Mouse (Mus musculus): ENCODE data around the gene Axin2.

The Axin2 gene

DNA sequence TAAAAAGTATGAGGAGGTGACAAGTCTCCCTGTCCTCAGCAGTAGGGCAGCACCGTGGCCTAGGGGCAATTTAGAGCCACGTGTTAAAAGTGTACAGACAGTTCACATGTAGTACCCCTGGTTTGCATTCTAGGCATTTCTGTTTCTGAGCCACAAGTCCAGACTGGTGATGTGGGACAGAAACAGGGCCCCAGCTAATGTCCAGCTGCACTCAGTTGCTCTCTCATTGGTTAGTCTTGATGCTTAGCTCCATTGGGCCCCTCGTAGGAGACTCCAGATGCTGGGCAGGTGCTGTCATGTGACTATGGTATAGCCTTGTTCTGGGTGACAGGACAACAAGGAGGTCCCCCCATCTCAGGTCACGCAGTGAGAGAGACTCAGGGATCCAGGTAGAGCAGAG is 9.0 kb downstream of the Axin2 start:
- no peak for DNase-seq (ENCODE audit: low spot score)

DNA sequence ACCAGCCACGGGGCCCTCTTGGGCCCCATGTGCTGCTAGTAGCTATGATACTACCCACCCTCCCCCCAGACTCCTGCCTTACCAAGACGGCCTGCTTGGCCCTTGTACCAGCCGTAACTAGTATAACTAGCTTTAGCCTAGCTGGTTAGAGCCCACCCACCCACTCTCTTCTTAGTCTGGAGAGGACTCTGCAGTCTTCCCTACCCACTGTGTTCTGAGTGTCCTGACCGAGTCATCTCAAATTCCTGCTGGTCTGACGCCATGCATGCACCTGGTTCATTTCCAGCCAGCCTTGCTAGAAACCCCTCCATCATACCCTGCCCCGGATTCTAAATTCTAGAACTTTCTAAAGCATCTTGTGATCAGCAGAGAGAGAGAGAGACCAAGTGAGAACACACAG is 9.6 kb downstream of the Axin2 start:
- DNase-seq (ENCODE audit: low spot score), result no peak

GRCm38 (mm10) chr11:108930612-108931011 is 10.5 kb downstream of the Axin2 start:
- no peak for DNase-seq (ENCODE audit: low spot score)

- DNase-seq (ENCODE audit: low spot score), result peak; percentile 69
Measured at GRCm38 (mm10) chr11:108933835-108934234, 13.7 kb downstream of the Axin2 start.

GRCm38 (mm10) chr11:108935128-108935868 is 15.1 kb downstream of the Axin2 start:
- no peak for DNase-seq (ENCODE audit: low spot score)

DNA sequence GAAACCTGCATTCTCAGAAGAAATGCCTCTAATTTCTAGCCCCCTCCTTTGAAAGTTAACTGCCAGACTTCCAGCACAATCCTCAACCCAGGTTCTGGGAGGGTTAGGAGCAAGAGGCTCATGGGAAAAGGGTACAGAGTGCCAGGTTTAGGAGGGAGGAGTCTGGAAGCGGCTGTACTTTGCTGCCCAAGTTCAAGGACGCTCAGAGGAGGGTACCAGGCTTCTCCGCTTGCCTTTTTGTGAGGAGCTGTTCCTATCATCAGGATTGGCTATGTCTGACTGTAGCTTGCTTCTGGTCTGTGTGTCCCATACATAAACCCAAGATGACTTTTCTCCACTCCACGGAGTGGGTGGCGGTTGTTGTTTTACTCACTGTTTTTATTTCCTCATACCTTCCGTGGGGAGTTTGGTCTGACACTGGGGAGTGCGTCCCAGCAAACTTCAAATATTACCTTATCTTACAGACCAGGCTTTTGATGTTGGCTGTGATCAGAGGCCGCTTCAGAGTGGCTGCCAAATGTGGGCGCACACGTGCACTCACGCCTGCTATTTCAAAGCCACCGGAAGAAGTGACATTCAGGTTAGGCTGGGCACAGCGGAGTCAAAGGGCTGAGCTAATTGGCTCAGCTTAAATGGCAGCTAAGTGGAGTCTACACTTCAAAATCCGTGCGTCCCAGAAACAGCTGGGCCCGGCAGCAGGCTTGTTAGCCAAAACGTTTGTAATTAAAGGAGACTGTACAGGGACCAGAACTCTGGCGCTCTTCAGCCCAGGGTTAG is 16.1 kb downstream of the Axin2 start:
- DNase-seq (ENCODE audit: low spot score), result peak; percentile 54

DNA sequence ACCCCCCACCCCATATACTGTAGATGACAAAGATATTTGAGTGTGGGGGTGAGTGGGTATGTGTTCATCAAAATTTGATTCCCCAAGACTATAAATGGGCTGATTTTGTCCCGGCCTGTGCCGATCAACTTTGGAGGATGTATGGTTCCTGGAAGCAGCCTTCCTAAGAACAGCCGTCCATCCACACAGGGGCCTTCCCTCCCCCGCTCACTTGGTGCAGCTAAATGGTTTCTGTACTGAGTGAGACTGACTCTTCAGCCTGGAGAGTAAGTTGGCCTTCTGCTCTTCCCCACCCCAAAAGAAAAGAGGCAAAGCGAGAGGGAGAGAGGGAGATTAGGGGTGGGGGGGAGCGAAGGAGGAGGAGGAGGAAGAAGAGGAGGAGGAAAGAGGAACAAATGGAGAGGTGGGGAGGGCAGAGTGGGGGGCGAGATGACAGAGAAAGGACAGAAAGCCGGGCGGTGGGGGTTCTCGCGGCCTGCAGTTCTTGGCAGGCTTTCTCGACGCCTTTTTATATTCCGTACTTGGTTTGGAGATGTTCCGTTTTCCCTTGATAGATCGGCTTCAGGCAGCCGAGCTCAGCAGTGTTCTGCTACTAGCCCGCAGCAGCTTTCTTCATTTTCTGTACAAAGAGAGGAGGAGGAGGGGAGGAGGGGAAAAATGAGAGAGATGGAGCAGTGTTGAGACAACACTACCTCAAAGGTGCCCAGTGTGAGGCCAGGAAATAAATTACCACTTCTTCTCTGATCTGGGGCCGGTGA is 20.7 kb downstream of the Axin2 start:
- no peak for DNase-seq (ENCODE audit: low spot score)

DNA sequence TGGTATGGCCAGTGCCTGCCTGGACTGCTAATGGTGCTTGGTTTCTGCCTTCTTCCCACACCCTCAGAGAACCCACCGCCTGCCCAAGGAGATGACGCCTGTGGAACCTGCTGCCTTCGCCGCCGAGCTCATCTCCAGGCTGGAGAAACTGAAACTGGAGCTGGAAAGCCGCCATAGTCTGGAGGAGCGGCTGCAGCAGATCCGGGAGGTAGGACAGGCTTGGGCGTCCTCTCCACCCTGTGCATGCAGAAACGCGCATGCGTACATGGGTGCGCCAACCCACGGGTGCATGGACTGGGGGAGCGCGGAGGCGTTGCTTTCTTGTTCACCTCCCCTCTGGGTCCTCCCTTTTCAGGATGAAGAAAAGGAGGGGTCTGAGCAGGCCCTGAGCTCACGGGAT is 21.7 kb downstream of the Axin2 start:
- DNase-seq (ENCODE audit: low spot score), result peak; percentile 55

DNA sequence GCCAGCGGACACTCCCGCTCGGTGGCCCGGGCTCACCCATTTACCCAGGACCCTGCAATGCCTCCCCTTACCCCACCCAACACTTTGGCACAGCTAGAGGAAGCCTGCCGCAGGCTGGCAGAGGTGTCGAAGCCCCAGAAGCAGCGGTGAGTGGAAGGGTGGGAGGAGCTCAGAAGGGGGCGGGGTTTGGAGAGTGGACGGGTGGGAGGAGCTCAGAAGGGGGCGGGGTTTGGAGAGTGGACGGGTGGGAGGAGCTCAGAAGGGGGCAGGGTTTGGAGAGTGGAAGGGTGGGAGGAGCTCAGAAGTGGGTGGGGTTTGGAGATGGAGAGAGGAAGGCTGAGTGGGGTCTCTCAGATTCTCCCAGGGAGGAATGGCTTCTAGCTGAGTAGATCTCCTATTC is 23.6 kb downstream of the Axin2 start:
- DNase-seq (ENCODE audit: low spot score), result no peak

DNA sequence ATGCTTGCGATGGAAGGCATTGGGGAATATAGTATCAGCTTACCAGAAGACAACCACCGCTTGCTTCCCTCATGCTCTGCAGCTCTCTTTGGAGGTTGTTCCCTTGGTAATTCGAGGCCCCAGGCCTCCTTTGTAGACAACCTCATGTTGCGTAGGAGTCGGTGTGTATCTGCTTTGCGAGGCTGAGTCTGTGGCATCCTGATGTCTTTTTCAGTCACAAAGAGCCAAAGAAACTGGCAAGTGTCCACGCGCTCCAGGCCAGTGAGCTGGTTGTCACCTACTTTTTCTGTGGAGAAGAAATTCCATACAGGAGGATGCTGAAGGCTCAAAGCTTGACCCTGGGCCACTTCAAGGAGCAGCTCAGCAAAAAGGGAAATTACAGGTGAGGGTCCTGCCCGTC is 25.5 kb downstream of the Axin2 start:
- no peak for DNase-seq (ENCODE audit: low spot score)

- no peak for DNase-seq (ENCODE audit: low spot score)
Measured at GRCm38 (mm10) chr11:108947425-108948184, 27.5 kb downstream of the Axin2 start.

GRCm38 (mm10) chr11:108948501-108948900 is 28.4 kb downstream of the Axin2 start:
- no peak for DNase-seq (ENCODE audit: low spot score)

GRCm38 (mm10) chr11:108948931-108949330 is 28.8 kb downstream of the Axin2 start:
- no peak for DNase-seq (ENCODE audit: low spot score)

GRCm38 (mm10) chr11:108952343-108952742 is 32.2 kb downstream of the Axin2 start:
- DNase-seq (ENCODE audit: low spot score), result no peak

DNA sequence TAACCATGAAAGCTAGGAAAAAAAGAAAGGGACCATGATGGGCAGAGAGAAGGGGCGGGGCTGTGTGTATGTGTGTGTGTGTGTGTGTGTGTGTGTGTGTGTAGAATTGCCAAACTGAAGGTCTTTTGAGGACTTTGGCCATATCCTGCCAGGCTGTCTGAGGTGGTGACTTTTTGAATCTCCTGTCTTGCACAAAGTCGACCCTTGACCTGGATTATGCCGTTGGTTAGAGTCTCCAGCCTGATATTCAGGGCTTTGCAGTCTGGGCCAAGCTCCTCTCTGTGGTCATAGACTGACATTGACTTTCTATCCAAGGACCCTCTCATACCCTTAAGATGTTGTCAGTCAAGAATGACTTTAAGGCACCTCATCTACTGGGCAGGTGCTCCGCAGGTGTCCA is 35.8 kb downstream of the Axin2 start:
- no peak for DNase-seq (ENCODE audit: low spot score)

GRCm38 (mm10) chr11:108958349-108958748 is 38.2 kb downstream of the Axin2 start:
- DNase-seq (ENCODE audit: low spot score), result no peak

DNA sequence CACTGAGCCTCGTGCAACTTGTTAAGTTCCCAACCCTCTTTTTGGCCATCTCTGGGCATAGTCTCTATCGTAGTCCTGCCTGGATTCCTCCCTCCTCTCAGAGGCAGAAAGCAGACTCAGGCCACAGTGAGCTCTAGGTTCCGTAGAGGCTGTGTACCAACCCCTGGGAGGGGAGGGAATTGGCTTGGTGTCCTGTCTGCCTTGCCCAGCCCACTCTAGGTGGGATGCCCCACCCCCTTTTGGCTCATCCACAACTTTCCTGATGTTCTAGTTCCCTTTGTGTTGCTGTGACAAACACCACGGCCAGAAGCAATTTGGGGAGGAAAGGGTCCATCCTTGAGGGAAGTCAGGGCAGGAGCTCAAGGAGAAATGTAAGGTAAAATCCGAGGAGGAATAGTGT is 39.0 kb downstream of the Axin2 start:
- no peak for DNase-seq (ENCODE audit: low spot score)

DNA sequence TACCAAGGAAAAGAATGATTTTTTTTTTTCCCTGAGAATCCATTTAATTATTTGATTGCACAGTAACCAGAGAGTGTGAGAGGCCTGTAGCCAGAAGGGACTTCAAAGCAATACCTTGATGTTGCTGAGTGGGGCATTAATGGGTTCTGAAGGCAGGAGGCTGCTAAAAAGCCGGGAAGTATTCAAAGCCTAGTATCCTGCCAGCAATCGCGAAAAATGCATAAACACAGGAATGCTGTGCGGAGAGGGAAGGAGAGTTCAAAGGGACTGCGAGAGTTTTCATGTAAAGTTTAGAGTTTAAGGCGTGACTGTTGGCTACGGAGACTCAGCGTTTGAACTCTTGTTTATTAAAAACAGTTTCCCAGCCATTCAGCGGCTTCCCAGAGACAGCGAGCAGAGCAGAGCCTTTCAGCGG is 41.5 kb downstream of the Axin2 start:
- no peak for DNase-seq (ENCODE audit: low spot score)

DNA sequence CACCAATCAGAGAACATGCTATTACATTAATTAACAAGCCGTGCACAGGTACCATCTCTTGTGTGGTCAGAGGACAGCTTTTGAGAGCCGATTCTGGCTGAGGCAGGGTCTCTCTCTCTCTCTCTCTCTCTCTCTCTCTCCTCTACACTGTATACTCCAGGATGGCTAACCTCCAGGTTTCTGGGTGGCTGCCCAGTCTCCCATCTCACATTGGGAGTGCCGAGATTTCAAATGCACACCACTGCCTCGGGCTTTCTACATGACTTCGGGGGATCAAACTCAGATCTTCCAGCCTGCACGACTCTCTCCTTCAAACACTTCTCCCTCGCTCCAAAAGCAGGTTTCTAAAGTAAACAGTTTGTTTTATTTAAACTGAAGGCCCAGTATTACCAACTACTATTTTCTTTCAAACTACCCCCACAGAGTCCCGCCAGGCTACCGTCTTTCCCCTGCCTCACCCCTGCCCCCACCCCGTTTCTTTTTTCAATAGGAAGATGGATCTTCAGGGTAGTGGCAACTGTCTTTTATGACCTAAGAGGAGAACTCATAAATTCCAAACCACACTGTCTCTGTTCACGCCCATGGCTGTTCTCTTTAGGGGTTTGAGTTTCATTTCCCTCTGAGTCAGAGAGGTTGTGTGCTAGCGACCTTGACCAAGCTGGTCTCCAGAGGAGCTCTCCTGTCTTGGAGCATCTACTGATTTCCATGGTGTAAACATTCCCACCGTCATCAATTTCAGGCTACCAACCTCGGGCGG is 43.5 kb downstream of the Axin2 start:
- no peak for DNase-seq (ENCODE audit: low spot score)

DNA sequence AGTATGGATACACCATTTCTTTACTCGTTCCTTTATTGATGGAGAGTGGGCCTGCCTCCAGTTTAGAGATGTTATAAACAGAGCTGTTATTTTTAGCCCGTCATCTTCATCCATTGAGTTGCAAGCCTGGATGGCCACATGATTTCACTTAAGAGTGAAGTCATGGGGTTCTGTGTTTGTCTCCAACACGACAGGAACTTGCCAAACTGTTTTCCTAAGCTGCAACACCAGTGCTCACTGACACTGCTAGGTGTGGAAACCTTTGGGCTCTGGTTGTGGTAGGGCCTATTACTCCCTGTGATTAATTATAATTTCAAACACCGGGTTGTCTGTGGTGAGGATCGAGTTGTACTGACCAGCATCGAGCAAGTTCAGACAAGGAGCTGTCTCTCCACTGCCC is 45.6 kb downstream of the Axin2 start:
- DNase-seq (ENCODE audit: low spot score), result no peak

GRCm38 (mm10) chr11:108973459-108973858 is 53.3 kb downstream of the Axin2 start:
- DNase-seq (ENCODE audit: low spot score), result no peak

All from testis, postnatal 14 days (tissue).